Mouse (Mus musculus): ENCODE results near the gene Kirrel3. TPM values are rescaled to one million over a fixed set of nuclear protein-coding genes. Genes with fewer than 3 reads are reported as not detected.
A peak's percentile ranks its signal among the peaks of the same experiment; 100 is the strongest.

Gene Kirrel3
- polyA plus RNA-seq, 1 experiment from 2014 or later, result 0.60 TPM

- Histone ChIP-seq H3K9me3 (ENCODE audit: control insufficient read depth) (no peaks in the 10 kb centered on the region), H3K36me3 (ENCODE audit: control insufficient read depth, insufficient read depth) (no peaks in the 10 kb centered on the region), H3K27ac (ENCODE audit: low read depth, low read length) (no peak overlapping the region), H3K4me2 (replicated peaks; ENCODE audit: low read depth) (no peak overlapping the region), H3K4me1 (replicated peaks; ENCODE audit: control insufficient read depth, insufficient read depth, low read length) (no peaks in the 10 kb centered on the region), H3K9ac (ENCODE audit: low read depth, low read length) (no peak overlapping the region), H3K4me3 (ENCODE audit: low read depth, low read length) (no peak overlapping the region), H3K27me3 (replicated peaks; ENCODE audit: control insufficient read depth, insufficient read depth, low read length) (peaks cover 34% of the 10 kb centered on the region)
- no peak for ATAC-seq
- TF ChIP-seq CTCF (IDR thresholded peaks at IDR 0.05; ENCODE audit: low read depth), result no peak
- 42% methylated on average over 9 of the region's 9 CpGs for WGBS
Measured at GRCm38 (mm10) chr9:34997880-34998865, 512.5 kb downstream of the Kirrel3 start.

- no peaks in the 10 kb centered on the region for H3K9me3 ChIP-seq (ENCODE audit: control insufficient read depth)
- no peak overlapping the region for H3K4me3 ChIP-seq (ENCODE audit: low read depth, low read length)
- no peaks in the 10 kb centered on the region for H3K4me1 ChIP-seq (replicated peaks; ENCODE audit: control insufficient read depth, insufficient read depth, low read length)
- H3K27me3 ChIP-seq (replicated peaks; ENCODE audit: control insufficient read depth, insufficient read depth, low read length), result peaks cover 25% of the 10 kb centered on the region
- H3K4me2 ChIP-seq (replicated peaks; ENCODE audit: low read depth), result no peak overlapping the region
- H3K27ac ChIP-seq (ENCODE audit: low read depth, low read length), result no peak overlapping the region
- no peak overlapping the region for H3K9ac ChIP-seq (ENCODE audit: low read depth, low read length)
- no peaks in the 10 kb centered on the region for H3K36me3 ChIP-seq (ENCODE audit: control insufficient read depth, insufficient read depth)
- 71% methylated on average over 4 of the region's 4 CpGs for WGBS
- no peak for ATAC-seq
- TF ChIP-seq CTCF (IDR thresholded peaks at IDR 0.05; ENCODE audit: low read depth), result no peak
Measured at GRCm38 (mm10) chr9:35004113-35004512, 518.4 kb downstream of the Kirrel3 start.

GRCm38 (mm10) chr9:35007697-35008341, 522.1 kb downstream of the Kirrel3 start:
- 77% methylated on average over 14 of the region's 14 CpGs for WGBS

GRCm38 (mm10) chr9:35016762-35017161, 531.1 kb downstream of the Kirrel3 start:
- H3K9ac ChIP-seq (ENCODE audit: low read depth, low read length), result no peak overlapping the region
- H3K4me1 ChIP-seq (replicated peaks; ENCODE audit: control insufficient read depth, insufficient read depth, low read length), result no peaks in the 10 kb centered on the region
- no peak for ATAC-seq
- H3K27me3 ChIP-seq (replicated peaks; ENCODE audit: control insufficient read depth, insufficient read depth, low read length), result peaks cover 41% of the 10 kb centered on the region
- no peaks in the 10 kb centered on the region for H3K36me3 ChIP-seq (ENCODE audit: control insufficient read depth, insufficient read depth)
- no peaks in the 10 kb centered on the region for H3K9me3 ChIP-seq (ENCODE audit: control insufficient read depth)
- WGBS, result 41% methylated on average over 4 of the region's 4 CpGs
- no peak overlapping the region for H3K4me3 ChIP-seq (ENCODE audit: low read depth, low read length)
- H3K27ac ChIP-seq (ENCODE audit: low read depth, low read length), result no peak overlapping the region
- no peak overlapping the region for H3K4me2 ChIP-seq (replicated peaks; ENCODE audit: low read depth)
- TF ChIP-seq CTCF (IDR thresholded peaks at IDR 0.05; ENCODE audit: low read depth), result peak; percentile 76

More at GRCm38 (mm10) chr9:35007697-35008341, 522.1 kb downstream of the Kirrel3 start:
- no peak overlapping the region for H3K4me2 ChIP-seq (replicated peaks; ENCODE audit: low read depth)
- TF ChIP-seq CTCF (IDR thresholded peaks at IDR 0.05; ENCODE audit: low read depth), result no peak
- peaks cover 24% of the 10 kb centered on the region for H3K27me3 ChIP-seq (replicated peaks; ENCODE audit: control insufficient read depth, insufficient read depth, low read length)
- H3K4me3 ChIP-seq (ENCODE audit: low read depth, low read length), result no peak overlapping the region
- ATAC-seq, result no peak
- no peaks in the 10 kb centered on the region for H3K4me1 ChIP-seq (replicated peaks; ENCODE audit: control insufficient read depth, insufficient read depth, low read length)
- no peak overlapping the region for H3K27ac ChIP-seq (ENCODE audit: low read depth, low read length)
- no peak overlapping the region for H3K9ac ChIP-seq (ENCODE audit: low read depth, low read length)
- H3K36me3 ChIP-seq (ENCODE audit: control insufficient read depth, insufficient read depth), result no peaks in the 10 kb centered on the region
- no peaks in the 10 kb centered on the region for H3K9me3 ChIP-seq (ENCODE audit: control insufficient read depth)

GRCm38 (mm10) chr9:35017563-35017962, 531.9 kb downstream of the Kirrel3 start:
- Histone ChIP-seq H3K27me3 (replicated peaks; ENCODE audit: control insufficient read depth, insufficient read depth, low read length) (peaks cover 41% of the 10 kb centered on the region), H3K27ac (ENCODE audit: low read depth, low read length) (no peak overlapping the region), H3K4me3 (ENCODE audit: low read depth, low read length) (no peak overlapping the region), H3K36me3 (ENCODE audit: control insufficient read depth, insufficient read depth) (no peaks in the 10 kb centered on the region), H3K4me1 (replicated peaks; ENCODE audit: control insufficient read depth, insufficient read depth, low read length) (no peaks in the 10 kb centered on the region), H3K4me2 (replicated peaks; ENCODE audit: low read depth) (no peak overlapping the region), H3K9me3 (ENCODE audit: control insufficient read depth) (no peaks in the 10 kb centered on the region), H3K9ac (ENCODE audit: low read depth, low read length) (no peak overlapping the region)
- TF ChIP-seq CTCF (IDR thresholded peaks at IDR 0.05; ENCODE audit: low read depth), result no peak
- ATAC-seq, result no peak
- WGBS, result 23% methylated on average over 13 of the region's 13 CpGs

GRCm38 (mm10) chr9:35018056-35018455, 532.4 kb downstream of the Kirrel3 start:
- Histone ChIP-seq H3K4me3 (ENCODE audit: low read depth, low read length) (no peak overlapping the region), H3K9ac (ENCODE audit: low read depth, low read length) (no peak overlapping the region), H3K36me3 (ENCODE audit: control insufficient read depth, insufficient read depth) (no peaks in the 10 kb centered on the region), H3K27ac (ENCODE audit: low read depth, low read length) (no peak overlapping the region), H3K4me1 (replicated peaks; ENCODE audit: control insufficient read depth, insufficient read depth, low read length) (no peaks in the 10 kb centered on the region), H3K9me3 (ENCODE audit: control insufficient read depth) (no peaks in the 10 kb centered on the region), H3K27me3 (replicated peaks; ENCODE audit: control insufficient read depth, insufficient read depth, low read length) (peaks cover 40% of the 10 kb centered on the region), H3K4me2 (replicated peaks; ENCODE audit: low read depth) (no peak overlapping the region)
- TF ChIP-seq CTCF (IDR thresholded peaks at IDR 0.05; ENCODE audit: low read depth), result no peak
- WGBS, result 22% methylated on average over 5 of the region's 5 CpGs
- no peak for ATAC-seq
